Mouse (Mus musculus): Measurements from ENCODE around the gene Tmem56.

Gene Tmem56

GRCm38 (mm10) chr3:121240362-121241040, 42.4 kb downstream of the Tmem56 start:
- DNase-seq (ENCODE audit: low spot score in 2 of 2): no peak

GRCm38 (mm10) chr3:121239096-121239495, 43.8 kb downstream of the Tmem56 start:
- DNase-seq (ENCODE audit: low spot score in 2 of 2): peak; percentile 47 to 49

DNA sequence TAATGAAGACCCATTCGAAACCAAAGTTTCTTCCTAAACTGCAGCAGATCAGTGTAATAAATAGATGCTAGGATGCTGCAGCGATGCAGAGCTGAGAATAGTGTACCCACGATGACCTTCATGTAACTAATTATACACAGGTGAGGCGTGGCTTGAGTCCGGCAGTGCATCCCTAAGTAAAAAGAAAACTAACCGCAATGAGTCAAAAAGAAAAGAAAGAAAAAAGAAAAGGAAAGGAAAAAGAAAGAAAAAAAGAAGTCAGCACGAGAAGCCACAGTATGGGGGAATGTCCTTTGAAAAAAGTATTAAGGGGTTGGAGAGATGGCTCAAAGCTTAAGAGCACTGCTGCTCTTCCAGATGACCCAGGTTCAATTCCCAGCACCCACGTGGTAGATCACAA, 58.1 kb downstream of the Tmem56 start:
- DNase-seq (ENCODE audit: low spot score in 2 of 2): no peak

DNA sequence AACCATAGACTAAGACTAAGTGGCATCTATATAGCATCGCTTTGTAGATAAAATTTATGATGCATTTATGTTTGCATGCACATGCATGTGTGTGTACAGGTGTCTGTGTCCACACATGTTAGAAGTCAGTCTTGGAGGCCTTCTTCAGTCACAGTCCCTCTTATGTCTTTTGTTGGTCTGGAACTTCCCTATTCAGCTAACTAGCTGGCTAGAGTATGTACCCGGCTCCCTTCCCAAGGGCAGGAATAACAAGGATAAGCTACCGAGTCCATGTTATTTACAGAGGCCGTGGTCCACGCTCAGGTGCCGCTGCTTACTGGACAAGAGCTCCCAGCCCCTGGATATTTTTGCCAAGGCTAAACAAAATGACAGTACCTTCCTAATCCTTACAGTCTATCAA, 58.7 kb downstream of the Tmem56 start:
- DNase-seq (ENCODE audit: low spot score in 2 of 2): no peak

DNA sequence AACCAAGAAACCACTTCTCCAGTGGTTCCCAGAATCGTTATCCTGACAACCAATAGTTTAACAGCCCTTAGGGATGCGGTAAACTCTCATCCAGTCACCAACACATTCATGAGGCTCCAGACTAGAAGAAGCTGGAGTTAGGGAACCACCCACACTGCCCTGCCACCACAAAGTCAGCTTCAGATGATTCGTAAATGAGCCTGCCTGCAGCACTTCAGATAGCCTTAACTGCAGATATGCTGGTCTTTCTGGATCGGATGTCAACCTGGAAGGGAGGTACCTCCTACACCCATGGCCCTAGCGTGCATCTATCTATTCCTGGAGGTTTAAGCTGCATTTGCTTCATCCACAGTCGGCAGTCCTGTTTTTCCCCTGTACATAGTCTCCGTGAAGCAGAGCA, 60.9 kb downstream of the Tmem56 start:
- DNase-seq (ENCODE audit: low spot score in 2 of 2): no peak

GRCm38 (mm10) chr3:121217011-121217410, 65.9 kb downstream of the Tmem56 start:
- DNase-seq (ENCODE audit: low spot score in 2 of 2): no peak

DNA sequence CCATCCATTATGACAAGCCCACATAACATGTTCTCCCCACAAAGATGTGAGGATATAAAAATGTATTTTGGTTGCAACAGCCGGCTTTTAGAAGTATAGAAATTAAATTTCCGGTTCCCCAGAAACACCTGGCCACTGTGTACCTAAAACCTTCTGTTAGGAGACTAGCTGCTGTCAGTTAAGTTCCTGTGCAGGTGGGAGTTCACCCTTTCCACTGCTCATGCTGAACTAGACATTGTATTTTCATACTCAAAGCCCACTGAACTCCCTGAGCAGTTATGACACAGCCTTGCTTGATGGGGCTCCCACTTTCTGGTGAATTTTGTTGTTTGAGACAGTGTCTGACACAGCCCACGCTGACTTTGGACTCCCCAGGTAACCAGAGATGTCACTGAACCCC, 69.4 kb downstream of the Tmem56 start:
- no peak for DNase-seq (ENCODE audit: low spot score in 2 of 2)

DNA sequence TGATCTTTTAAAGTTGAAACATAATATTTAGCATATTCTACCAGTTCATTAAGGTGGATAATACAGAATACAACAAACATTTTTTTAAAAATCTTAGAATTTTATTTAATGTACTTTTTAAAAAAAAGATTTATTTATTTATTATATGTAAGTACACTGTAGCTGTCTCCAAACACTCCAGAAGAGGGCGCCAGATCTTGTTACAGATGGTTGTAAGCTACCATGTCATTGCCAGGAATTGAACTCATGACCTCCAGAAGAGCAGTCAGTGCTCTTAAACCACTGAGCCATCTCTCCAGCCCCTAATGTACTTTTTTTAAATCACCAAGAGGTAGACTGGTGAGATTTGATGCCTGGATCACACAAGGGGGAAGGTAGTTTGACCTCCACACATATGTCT, 70.7 kb downstream of the Tmem56 start:
- no peak for DNase-seq (ENCODE audit: low spot score in 2 of 2)

DNA sequence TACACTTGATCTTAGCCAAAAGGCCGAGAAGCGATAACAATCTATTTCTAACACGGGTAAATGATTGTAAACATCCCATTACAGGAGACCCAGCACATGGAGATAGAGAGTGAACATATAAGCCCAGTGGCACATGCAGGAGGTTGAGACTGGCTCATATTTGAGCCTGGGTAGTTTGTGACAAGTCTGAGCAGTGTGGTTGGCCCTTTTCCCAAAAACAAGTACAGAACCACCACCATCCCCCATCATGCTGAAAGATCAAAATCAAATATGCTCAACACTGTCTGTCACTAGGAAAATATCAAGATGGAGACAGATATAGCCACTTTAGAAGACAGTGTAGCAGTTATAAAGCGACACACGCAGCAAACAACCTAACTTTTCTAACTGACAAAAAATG, 73.9 kb downstream of the Tmem56 start:
- no peak for DNase-seq (ENCODE audit: low spot score in 2 of 2)

DNA sequence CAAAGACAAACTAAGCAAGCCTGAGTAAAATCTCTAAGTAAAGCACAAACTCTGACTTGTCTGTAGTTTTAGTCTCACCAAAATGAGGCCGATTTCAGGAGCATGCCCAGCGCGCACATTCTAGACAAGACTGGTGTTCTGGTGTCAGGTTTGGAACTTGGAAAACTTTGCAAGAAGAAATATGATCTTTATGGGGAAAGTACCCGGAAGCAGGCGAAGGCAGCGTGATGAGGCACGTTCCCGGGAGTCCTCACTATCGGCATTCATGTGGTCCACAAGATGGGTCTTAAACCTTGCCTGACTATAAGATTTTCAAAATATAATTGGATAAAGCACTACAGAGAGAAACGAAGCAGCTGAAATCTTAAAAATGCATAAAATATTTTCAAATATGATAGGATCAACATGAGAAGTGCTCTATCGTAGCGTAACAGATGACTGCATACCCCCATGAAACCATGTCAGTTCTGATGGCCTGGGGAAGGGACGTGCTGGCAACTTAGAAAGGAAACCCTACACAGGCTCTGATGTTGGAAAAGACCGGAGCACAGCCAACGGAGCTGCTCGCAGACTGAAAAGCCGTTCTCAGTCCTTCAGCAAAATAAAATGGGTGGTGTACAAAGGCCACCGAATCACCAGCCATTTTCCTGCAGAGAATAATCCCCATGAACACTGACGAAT, 76.6 kb downstream of the Tmem56 start:
- DNase-seq (ENCODE audit: low spot score in 2 of 2): no peak

- DNase-seq (ENCODE audit: low spot score in 2 of 2): no peak
Measured at GRCm38 (mm10) chr3:121202638-121203037, 80.3 kb downstream of the Tmem56 start.

GRCm38 (mm10) chr3:121201012-121201747, 81.7 kb downstream of the Tmem56 start:
- DNase-seq (ENCODE audit: low spot score in 2 of 2): no peak

DNA sequence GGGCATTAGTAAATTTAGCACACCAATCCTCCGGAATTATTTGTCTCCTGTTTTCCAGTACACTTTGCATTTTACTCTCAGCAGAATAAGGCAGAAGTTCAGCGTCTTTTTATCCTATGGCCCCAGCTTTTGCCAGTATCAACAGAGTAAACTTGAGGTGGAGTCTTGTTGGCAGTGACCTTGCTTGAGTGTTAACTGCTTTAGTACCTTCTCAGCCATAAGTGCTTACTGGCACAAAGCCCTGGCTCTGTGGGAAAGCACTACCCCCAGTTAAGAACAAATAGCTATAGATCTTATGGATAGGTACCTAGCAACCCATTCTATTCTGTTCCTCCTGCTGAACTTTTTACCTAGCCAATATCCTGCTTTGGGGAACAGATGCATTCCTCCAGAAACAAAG, 93.7 kb downstream of the Tmem56 start:
- no peak for DNase-seq (ENCODE audit: low spot score in 2 of 2)

DNA sequence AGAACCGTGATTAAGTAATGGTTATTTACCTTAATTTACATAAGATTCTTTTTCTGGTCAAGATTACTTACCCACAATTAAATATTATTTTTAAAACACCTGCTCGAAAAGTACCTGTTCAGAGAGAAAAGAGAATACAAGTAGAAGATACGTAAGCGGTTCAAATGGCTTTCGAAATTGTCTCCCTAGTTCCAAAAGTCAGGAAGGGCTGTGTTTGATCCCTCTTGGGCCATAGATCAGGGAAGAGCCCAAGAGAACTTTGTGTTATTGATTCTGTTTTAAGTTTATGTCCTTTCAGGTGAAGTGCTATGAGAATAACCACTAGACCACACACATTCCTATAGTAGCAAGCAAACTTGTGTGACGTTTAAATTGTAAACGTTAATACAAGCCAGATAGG, 95.4 kb downstream of the Tmem56 start:
- DNase-seq (ENCODE audit: low spot score in 2 of 2): no peak

DNA sequence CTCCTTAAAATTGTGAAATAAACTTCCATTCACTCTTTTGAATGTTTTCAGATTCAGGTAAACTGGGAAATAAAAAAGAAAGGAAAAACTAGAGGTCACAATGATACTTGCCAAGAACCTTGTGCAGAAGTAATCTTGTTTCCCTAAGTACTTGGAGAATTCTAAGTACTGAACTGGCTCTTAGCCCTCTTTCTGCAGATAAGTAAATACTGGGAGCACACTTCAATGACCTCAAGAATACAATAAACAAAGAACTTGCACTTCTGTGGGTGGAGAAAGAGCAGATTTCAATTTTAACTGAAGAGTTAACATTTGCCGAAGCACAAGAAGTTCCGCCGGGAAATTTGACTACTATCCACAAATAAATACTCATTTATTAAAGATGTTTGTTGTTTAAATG, 96.0 kb downstream of the Tmem56 start:
- DNase-seq (ENCODE audit: low spot score in 2 of 2): no peak

DNA sequence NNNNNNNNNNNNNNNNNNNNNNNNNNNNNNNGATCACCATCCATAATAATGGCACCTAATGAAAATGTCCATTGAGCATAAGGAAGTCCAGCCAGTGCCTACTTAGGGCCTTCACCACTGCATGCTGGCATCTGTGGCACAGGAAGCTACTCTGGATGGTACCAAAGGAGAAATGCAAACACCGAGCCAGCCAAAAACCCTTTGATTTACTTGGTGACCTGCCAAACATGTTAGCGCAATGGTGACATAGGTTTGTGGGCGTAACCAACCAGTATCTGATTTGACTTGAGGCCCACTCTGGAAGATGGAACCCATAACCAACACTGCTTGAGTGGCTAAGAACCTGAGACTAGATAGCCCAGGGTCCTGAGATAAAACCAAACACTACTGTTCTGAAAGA, 97.7 kb downstream of the Tmem56 start:
- DNase-seq (ENCODE audit: low spot score in 2 of 2): no peak

GRCm38 (mm10) chr3:121176011-121176410, 106.9 kb downstream of the Tmem56 start:
- no peak for DNase-seq (ENCODE audit: low spot score in 2 of 2)

GRCm38 (mm10) chr3:121174248-121174945, 108.5 kb downstream of the Tmem56 start:
- no peak for DNase-seq (ENCODE audit: low spot score in 2 of 2)

DNA sequence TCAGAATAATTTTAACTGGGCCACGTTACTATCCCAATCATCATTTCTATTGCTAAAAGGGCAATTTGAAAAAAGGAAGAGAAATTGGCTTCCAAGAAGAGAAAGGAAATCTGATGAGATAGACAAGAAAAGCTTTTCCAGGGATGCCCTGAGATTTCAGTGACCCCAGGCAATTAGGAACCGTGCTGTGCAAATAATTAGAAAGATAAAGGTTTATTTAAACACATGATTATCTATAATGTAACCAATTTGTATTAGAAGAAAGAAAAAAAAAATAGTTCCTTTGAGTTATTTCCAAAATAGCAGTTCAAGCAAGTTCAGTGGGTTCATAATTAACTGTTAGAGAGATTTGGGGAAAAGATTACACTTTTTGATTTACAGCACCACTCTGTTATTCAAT, 110.2 kb downstream of the Tmem56 start:
- DNase-seq (ENCODE audit: low spot score in 2 of 2): no peak

GRCm38 (mm10) chr3:121171872-121172265, 111.0 kb downstream of the Tmem56 start:
- DNase-seq (ENCODE audit: low spot score in 2 of 2): no peak

- peak; percentile 93 for DNase-seq (ENCODE audit: low spot score in 2 of 2)
Measured at GRCm38 (mm10) chr3:121171243-121171871, 111.5 kb downstream of the Tmem56 start, which contains the start of gene Rwdd3. Gene Rwdd3, minus strand, starts transcription at chr3:121171695.

DNA sequence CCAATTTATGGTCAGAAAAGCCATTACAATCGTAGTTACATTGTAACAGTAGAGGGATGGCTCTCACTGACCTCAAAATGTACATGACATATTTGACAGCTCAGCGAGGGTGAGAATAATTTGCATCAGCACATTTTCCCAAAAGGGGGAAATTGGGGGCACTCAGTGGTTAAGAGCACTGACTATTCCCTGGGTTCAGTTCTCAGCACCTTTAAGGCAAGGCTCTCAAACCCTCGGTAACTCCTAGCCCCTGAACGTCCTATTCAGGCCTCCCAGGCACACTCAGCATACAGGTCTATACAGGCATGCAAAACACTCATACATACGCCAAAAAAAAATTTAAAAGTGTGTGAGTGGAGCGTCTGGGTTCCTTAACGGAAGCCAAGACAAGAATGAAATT, 112.3 kb downstream of the Tmem56 start:
- DNase-seq (ENCODE audit: low spot score in 2 of 2): no peak
